Mouse (Mus musculus) hindbrain, postnatal 0 days (tissue): ENCODE measurements around the gene Hibadh. TPM values are rescaled to one million over a fixed set of nuclear protein-coding genes. Genes with fewer than 3 reads are reported as not detected.

Experiments
- ATAC-seq: fragments of 200-750 bp; cut with Nextera tagmentation; 2 replicates; pipeline ENCODE4 v1.8.0; 2017; ENCODE audit warnings: mild to moderate bottlenecking, moderate TSS enrichment, moderate library complexity
- DNase-seq: peaks from one replicate; pipeline ENCODE4 v3.0.0-alpha.2; 2015; ENCODE audit warnings: low spot score
- H3K27ac ChIP-seq: fragments of 300-500 bp; sonication (generic); 2 replicates; pipeline ENCODE4 v1.5.1; 2014; ENCODE audit warnings: mild to moderate bottlenecking
- H3K27me3 ChIP-seq: fragments of 300-500 bp; sonication (generic); 2 replicates; pipeline ENCODE4 v1.6.1; 2014; ENCODE audit warnings: low read length, mixed read lengths; ENCODE audit not compliant: insufficient read depth
- H3K36me3 ChIP-seq: fragments of 300-500 bp; sonication (generic); 2 replicates; pipeline ENCODE4 v1.6.1; 2014; ENCODE audit warnings: low read length, mixed read lengths; ENCODE audit not compliant: insufficient read depth
- H3K4me1 ChIP-seq: fragments of 300-500 bp; sonication (generic); 2 replicates; pipeline ENCODE4 v1.6.1; 2014; ENCODE audit warnings: antibody characterized with exemption, low read length, mixed read lengths; ENCODE audit not compliant: insufficient read depth
- H3K4me2 ChIP-seq: fragments of 300-500 bp; sonication (generic); 2 replicates; pipeline ENCODE4 v1.6.1; 2014; ENCODE audit warnings: low read depth, mild to moderate bottlenecking, low read length, moderate library complexity, mixed read lengths
- H3K4me3 ChIP-seq: fragments of 300-500 bp; sonication (generic); 2 replicates; pipeline ENCODE4 v1.5.1; 2014; ENCODE audit warnings: low read length
- H3K9ac ChIP-seq: fragments of 300-500 bp; sonication (generic); replicated peaks from 2 replicates; pipeline ENCODE4 v1.6.1; 2014; ENCODE audit warnings: mild to moderate bottlenecking, low read length, moderate library complexity, mixed read lengths
- H3K9me3 ChIP-seq: fragments of 300-500 bp; sonication (generic); 2 replicates; pipeline ENCODE4 v1.6.1; 2016; ENCODE audit warnings: low read length, mixed read lengths
- CTCF ChIP-seq: IDR thresholded peaks from 2 replicates; pipeline ENCODE4 v1.5.1; 2016; ENCODE audit warnings: antibody characterized with exemption, control low read depth, low read depth
- WGBS: fragments of 180-500 bp; shearing (Covaris S2); extraction: QIAGEN DNeasy Blood & Tissue Kit; methylation state at CpG from one replicate; pipeline ENCODE4 v1.1.7; 2014; 5-methylcytosine and 5-hydroxymethylcytosine counted together
- polyA plus RNA-seq: library from polyadenylated mRNA; unstranded; fragments of >200 nt; fragmentation: Nextera tagmentation; extraction: Ambion mirVana; gene quantifications from 2 replicates; pipeline ENCODE4 v1.2.1, GENCODE M21; 2015
- total RNA-seq: library from RNA; depleted of rRNA; stranded (reverse); fragments of >200 nt; gene quantifications from 2 replicates; pipeline ENCODE4 v1.2.3, GENCODE M21; 2014

Hibadh gene
- total and polyA plus RNA-seq, 2 experiments from 2014 or later = 35.3 to 71.9 TPM

DNA sequence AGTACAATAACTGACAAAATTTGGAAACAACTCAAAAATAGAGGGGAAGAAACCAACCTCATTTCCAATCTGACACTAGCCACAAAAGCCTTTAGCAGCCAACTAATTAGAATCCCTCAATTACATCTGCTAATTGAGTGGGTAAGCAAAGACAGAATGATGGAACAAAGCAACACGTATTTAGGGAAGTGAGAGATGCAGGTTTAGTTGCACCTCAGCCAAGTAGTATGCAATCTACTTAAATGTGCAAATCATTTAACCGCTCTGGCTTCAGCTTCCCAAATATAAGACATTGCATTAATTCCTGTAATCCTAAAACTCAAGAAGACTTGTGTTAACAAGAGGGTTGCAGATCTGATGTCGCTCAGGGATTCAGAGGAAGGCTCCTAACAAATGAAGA lies 16.4 kb downstream of the Hibadh start:
- no peak overlapping the region for H3K27ac ChIP-seq
- H3K4me1 ChIP-seq = no peaks in the 10 kb centered on the region
- no peak overlapping the region for H3K4me3 ChIP-seq
- H3K27me3 ChIP-seq = no peaks in the 10 kb centered on the region
- 83% methylated on average over 3 of the region's 3 CpGs for WGBS
- no peak for ATAC-seq
- H3K4me2 ChIP-seq = no peak overlapping the region
- no peak for TF ChIP-seq CTCF
- no peaks in the 10 kb centered on the region for H3K9me3 ChIP-seq
- H3K9ac ChIP-seq = no peak overlapping the region
- DNase-seq = no peak
- H3K36me3 ChIP-seq = peaks cover 6% of the 10 kb centered on the region; the same call in 1 of the 2 replicates

DNA sequence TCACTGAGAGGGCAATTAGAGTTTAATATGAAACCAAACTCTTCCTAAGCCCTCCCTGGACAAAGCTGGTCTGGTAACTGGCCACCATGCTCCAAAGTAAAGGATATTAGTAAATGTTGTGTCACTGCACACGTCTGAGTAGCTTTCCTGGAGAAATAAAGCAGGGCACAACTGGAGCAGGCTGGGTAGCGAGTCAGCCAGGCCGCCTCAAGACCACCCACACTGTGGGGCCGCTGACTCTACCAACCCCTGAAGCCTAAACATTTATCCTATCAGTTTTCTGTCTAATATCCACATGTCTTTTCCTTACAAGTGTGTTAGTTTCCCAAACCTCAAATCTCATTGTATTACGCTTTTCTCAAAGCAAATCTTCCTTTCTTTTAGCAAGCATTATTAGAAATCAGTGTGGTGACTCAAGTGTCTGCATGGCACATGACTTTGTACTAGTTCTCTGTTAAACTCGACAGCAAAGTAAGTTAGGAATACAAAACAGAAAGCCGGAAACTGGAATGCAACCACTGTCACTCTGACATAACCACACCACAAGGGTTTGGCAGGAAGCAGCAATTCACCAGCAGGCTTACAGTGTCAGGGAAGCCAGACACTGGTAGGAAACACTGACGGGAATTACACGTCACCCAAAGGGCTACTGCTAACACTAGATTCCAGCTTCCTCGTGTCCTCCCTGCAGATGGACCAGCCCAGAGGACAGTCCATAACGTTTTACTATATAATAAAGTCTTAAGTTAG lies 18.3 kb downstream of the Hibadh start:
- Histone ChIP-seq H3K4me2 (no peak overlapping the region), H3K4me1 (no peaks in the 10 kb centered on the region), H3K4me3 (no peak overlapping the region), H3K9ac (no peak overlapping the region), H3K27ac (no peak overlapping the region), H3K36me3 (peaks cover 6% of the 10 kb centered on the region; the same call in 1 of the 2 replicates), H3K9me3 (no peaks in the 10 kb centered on the region), H3K27me3 (no peaks in the 10 kb centered on the region)
- no peak for TF ChIP-seq CTCF
- 75% methylated on average over 11 of the region's 11 CpGs for WGBS
- no peak for DNase-seq
- ATAC-seq = no peak

DNA sequence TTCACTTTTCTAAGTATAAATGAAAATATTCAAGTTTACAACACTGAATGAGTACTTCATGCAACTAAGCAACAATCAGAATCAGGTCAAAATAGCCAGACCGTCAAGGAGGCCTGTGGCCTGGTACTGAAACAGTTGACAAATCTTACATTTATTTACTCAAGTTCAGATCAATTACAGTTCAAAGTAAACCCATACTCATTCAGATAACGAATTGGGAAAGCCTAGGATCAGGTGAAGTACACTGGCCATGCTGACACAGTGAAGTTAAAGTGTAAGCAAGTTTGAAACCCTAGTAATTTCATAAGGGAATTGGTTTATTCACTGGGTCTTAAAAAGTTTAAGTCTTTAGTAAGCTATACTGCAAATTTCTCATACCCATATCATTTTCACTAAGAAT lies 20.1 kb downstream of the Hibadh start:
- peaks cover 6% of the 10 kb centered on the region; the same call in 1 of the 2 replicates for H3K36me3 ChIP-seq
- DNase-seq = no peak

DNA sequence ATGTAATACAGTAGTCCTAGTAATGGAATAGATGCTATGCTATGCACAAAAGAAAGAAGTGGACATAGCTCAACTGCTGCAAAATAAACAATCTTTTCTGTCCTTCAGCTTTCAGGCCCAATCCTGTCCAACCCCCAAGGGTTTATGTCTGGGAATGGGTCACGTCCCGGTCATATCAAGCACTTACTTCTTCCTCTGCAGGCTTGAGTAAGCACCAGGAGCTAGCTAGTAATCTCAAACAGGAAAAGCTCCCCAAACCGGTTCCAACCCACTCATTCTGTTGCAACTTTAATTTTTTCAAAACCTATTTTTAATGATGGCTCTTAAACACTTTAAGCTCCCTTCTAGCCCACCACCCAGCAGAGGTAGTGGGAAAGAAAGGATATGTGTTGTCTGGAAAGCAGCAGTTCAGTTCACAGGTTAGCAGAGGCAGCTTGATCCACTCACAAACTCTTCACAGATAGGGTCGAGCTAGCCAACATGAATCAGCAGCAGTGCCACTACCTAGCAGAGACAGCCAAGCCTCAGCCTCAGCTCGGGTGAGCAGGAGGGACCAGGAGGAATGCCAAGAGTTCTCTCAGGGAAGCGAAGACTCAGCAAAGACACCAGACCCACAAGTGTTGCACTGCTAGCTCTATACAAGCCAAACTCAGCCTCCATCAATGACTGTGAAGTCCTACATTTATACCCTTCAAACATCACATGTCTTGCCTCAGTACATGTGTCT lies 30.4 kb downstream of the Hibadh start:
- DNase-seq (no peak), ATAC-seq (no peak)
- Histone ChIP-seq H3K4me3 (no peak overlapping the region), H3K9ac (no peak overlapping the region), H3K4me1 (no peaks in the 10 kb centered on the region), H3K27ac (no peak overlapping the region), H3K9me3 (no peaks in the 10 kb centered on the region), H3K4me2 (no peak overlapping the region), H3K36me3 (no peaks in the 10 kb centered on the region), H3K27me3 (no peaks in the 10 kb centered on the region)
- 84% methylated on average over 6 of the region's 6 CpGs for WGBS
- TF ChIP-seq CTCF = no peak

More for the DNA sequence above, 20.1 kb downstream of the Hibadh start:
- Histone ChIP-seq H3K4me2 (no peak overlapping the region), H3K9me3 (no peaks in the 10 kb centered on the region), H3K9ac (no peak overlapping the region), H3K27me3 (no peaks in the 10 kb centered on the region), H3K4me1 (no peaks in the 10 kb centered on the region), H3K27ac (no peak overlapping the region), H3K4me3 (no peak overlapping the region)
- no peak for ATAC-seq
- TF ChIP-seq CTCF = no peak
- 91% methylated on average over 2 of the region's 2 CpGs for WGBS

DNA sequence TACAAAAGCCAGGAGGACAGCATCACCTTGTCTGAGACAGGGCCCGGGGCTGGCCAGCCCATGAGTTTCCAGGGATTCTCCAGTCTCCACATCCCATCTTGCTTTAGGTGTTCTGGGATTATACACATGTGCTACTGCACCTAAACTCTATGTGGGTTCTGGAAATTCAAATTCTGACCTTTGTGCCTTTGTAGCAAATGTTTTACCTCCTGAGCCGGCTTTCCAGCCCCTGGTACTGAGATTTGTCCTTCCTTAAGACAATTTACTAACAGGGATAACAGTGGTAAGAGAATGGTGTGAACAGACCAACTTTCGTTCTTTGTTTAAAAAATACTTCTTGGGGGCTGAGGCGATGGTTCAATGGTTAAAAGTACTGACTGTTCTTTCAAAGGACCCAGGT lies 32.1 kb downstream of the Hibadh start:
- 97% methylated on average over 4 of the region's 4 CpGs for WGBS
- Histone ChIP-seq H3K36me3 (no peaks in the 10 kb centered on the region), H3K9ac (no peak overlapping the region), H3K4me3 (no peak overlapping the region), H3K9me3 (no peaks in the 10 kb centered on the region), H3K4me1 (no peaks in the 10 kb centered on the region), H3K27me3 (no peaks in the 10 kb centered on the region), H3K4me2 (no peak overlapping the region), H3K27ac (no peak overlapping the region)
- ATAC-seq (no peak), DNase-seq (no peak)
- no peak for TF ChIP-seq CTCF

DNA sequence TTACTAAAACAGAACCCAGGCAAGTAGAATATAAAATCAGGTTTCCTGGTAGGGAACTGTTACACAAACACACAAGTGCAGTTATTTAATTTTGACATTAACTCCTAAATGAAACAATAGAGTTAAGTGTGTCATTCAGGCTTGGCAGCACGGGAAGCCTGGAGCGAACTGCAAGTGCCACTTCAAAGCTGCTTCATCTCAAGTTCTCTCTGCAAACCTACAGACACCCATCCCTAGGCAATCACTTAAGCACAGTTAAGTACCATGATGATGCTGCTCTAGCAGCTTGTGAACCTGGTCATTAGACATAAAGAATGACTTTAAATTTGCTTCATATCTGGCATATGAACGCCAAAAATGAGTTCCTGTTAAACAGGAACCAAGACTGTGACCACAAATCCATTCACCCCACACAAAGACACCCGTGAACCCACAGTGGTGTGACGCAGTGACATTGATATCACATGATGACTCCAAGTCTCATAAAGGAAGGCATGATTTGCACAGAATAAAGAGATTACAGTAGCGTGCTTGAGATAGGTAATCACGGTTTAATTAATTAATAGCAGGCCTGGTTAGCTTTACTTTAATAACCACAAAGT lies 33.3 kb downstream of the Hibadh start:
- WGBS = 89% methylated on average over 7 of the region's 7 CpGs
- DNase-seq = no peak

More for the DNA sequence above, 33.3 kb downstream of the Hibadh start:
- Histone ChIP-seq H3K4me2 (no peak overlapping the region), H3K4me1 (no peaks in the 10 kb centered on the region), H3K36me3 (no peaks in the 10 kb centered on the region), H3K9me3 (no peaks in the 10 kb centered on the region), H3K27ac (no peak overlapping the region), H3K9ac (no peak overlapping the region), H3K4me3 (no peak overlapping the region), H3K27me3 (no peaks in the 10 kb centered on the region)
- no peak for TF ChIP-seq CTCF
- ATAC-seq = no peak
